In the genomic region with DNA sequence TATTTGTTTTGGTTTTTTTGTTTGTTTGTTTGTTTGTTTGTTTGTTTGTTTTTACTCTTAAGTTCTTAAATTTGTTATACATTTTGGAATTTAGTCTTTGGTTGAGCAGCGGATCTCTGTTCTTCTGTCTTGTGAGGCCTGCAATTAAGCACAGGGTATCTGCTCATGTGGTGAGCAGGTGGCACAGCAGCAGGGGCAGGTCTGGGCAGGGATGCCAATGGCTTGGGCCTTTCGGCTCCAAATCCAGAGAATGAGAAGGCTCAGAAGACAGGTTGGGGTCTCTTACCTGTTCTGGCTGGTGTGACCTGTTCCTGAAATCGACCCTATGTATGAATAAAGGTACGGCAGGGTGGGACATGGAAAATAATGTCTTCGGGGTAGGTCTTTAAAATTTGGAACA, we compare ENCODE assay signal across 13 mouse cellular contexts.
"Had no signal": no experiment of that assay in that cellular context is flagged by ENCODE, and none has a peak within 500 bp of the region (broad histone marks: within the 10 kb centered on the region; RNA-seq: fewer than 3 reads in every experiment).

No protein-coding gene starts in this region.

- DNase-seq: cerebellum, adult 8-10 months; cerebellum, adult 9-10 months; cerebellum, adult 9-11 months; embryo, embryonic 11 days; forebrain, postnatal 0 days; gastrocnemius, adult 2 months; gastrocnemius, postnatal 10 days; gastrocnemius, postnatal 14 days; gastrocnemius, postnatal 25 days; gastrocnemius, postnatal 36 days; heart, adult 11 months; heart, adult 18-20 months; heart, adult 2 months had no signal
